Mouse (Mus musculus) hematopoietic multipotent progenitor cell, adult 10-12 weeks (in vitro differentiated cells): ENCODE measurements around the gene Syce1l. TPM values are rescaled to one million over a fixed set of nuclear protein-coding genes. Genes with fewer than 3 reads are reported as not detected.

ENCODE experiments used
- polyA plus RNA-seq: library from polyadenylated mRNA; stranded (reverse); fragments of >175 nt; gene quantifications from 2 replicates; pipeline ENCODE4 v1.2.3, GENCODE M21; 2012; ENCODE audit warnings: low replicate concordance

Gene Syce1l
- 0.46 TPM in 1 of 2 replicates, not detected in the other for polyA plus RNA-seq

DNA sequence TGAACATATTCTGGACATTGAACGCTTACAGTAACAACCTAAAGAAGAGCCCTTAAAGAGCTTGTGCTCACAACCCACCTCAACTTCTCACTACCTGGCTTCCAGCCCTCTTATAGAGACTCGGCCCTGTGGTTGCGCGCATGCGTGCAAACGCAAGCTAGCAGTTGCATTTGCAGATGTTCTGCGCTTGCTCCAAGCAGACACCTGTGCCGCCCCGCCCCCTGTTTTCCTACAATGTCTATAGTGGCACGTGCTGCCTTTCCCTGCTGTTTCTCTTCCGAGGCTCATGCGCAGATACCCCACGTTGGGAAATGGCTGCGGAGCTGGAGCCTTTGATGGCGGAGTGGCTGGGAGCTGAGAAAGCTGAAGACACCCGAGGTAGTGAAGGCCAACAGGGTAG is at the start of gene Syce1l:
TSS of gene Syce1l (plus strand) at position 288 of the 400 bp plus-strand sequence.

DNA sequence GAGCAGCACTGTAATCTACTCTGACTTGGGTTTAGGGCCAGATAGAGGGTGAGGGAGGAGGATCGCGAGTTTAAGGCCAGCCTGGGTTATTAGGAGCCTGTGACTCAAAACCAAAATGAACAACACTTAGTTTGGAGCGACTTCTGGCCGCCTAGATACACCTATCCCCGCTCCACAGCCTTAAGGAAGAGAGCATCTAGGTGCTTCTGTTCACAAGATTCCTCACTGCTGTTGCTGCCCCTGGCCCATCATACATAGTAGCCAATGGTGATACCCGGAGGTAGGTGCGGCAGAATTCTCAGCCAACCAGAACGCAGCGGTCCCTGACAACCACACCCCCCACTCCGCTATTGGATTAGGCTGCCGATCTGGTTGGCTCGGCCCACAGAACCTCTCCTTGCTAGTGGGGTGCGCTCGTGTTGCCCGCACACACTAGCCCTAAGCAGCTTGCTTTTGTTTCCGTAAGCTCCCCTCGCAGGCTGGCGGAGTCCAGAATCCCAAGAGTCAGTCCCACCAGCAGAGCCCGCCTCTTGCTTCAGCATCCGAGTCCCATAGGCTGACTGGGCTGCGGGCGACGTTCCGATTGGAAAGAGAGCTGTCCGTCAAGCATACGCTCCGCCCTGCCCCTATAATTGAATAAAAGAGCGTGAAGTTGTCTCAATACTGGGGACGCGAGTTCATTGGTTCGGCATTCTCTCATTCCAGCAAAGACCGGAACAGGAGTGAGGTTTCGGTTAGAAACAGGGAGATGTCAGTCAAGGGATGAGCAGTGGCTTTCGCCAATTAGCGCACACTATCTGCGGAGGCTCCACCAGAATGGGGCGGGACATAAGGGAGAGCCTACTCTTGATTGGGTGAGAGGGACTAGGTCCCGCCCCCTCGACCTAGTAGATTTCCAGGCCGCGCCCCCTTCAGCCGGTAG is 8.1 kb upstream of the Syce1l start, which contains the start of gene Mon1b:
TSS of gene Mon1b (plus strand) at position 918 of the 922 bp plus-strand sequence.

Other genes starting within 250 kb of the Syce1l start
- 12.0 and 16.9 TPM in 2 replicates for gene Mon1b, start 7.6 kb upstream of the Syce1l start, polyA plus RNA-seq
- gene Adamts18, start 205.5 kb downstream of the Syce1l start, polyA plus RNA-seq = not detected in 2 replicates